Mouse (Mus musculus) monocyte, adult 2 months (primary cell): ENCODE results near the gene Srcin1.

Source experiments
- DNase-seq, 2 experiments: peaks; one replicate each; pipeline ENCODE4 v3.0.0; 2022; ENCODE audit warnings: low spot score in 2 of 2, low read depth in 1 of 2

Gene Srcin1

DNA sequence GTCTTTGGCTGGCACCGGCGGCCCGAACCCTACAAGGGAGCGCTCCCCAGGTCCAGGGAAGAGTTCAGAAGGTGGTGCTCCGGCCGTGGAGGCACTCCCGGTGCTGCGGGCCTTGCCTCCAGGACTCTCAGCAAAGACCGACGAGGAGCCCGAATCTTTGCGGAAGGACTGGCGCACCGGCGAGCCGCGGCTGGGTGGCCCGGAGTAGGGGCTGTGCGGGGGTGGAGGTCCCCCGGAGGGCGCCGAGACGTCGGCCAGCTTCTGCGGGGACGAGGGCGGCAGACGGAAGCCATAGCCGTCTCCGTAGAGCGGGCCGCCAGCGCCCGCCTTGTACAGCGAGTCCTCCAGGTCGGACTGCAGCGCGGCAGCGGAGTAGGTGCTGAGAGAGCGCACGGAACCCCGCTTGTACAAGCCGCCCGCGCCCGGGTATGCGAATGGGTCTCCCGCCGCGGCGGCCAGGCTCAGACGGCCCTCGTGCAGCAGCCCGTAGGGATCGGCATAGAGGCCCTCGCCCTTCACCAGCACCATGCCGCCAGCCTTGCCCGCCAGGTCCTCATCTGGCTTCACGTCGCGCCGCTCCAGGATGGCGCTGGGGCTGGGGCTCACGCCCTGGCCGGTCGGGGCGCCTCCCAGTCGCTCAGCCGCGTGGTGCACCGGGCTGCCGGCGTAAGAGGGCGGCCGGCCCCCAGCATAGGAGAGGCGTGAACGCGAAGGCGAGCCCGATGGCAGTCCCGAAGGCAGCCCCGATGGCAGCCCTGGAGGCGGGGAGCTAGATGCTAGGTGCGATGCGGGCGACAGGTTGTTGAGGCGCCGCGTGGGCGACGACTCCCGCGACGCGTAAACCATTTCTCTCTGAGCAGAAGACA, 41.3 kb downstream of the Srcin1 start:
- no peak for DNase-seq

DNA sequence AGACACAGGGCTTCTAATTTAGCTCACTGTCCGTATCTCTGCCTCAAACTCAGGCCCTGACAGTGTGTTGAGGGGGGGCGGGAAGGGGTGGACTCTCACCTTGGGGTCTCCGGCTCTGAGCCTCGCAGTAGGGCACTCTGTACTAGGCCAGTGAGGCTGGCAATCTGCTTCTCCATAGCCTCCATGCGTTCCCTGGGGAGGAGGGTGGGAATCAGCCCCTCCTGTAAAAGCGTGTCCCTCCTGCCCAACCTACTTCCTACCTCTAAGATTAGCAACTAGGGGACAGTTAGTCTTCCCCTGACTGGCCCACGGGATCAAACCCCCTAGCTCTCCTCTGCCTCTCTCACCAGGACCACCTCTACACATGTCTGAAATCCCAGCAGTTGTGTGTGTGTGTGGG, 42.3 kb downstream of the Srcin1 start:
- no peak for DNase-seq

DNA sequence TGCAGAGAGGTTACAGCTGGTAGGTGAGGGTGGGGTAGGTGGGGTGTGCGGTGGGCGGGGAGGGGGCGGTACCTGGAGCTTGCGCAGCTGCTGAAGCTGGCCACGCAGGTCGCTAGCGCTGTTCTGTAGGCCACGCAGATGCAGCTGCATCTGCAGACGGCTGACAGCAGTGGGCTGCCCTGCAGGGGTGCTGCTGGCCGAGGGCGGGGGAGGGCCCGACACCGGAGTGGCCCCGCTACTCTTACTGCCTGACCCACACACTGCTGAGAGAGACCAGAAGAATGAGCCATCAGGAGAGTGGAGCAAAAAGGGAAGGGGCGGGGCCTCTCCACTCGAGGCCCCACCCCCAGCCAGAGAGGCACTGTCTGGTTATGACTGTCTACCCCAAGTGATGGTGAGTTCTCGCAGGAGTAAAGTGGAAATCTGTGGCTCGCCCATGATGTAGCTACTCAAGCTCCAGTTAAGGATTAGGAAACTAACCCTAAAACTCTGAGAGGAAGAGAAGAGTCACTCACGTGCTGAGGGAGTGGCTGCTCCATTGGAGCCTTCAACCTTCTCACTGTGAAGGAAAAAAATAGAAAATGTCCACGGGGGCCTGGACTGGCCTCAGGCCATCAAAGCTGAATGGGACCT, 42.9 kb downstream of the Srcin1 start:
- peak in 1 of 2 experiments; percentile 44 for DNase-seq

DNA sequence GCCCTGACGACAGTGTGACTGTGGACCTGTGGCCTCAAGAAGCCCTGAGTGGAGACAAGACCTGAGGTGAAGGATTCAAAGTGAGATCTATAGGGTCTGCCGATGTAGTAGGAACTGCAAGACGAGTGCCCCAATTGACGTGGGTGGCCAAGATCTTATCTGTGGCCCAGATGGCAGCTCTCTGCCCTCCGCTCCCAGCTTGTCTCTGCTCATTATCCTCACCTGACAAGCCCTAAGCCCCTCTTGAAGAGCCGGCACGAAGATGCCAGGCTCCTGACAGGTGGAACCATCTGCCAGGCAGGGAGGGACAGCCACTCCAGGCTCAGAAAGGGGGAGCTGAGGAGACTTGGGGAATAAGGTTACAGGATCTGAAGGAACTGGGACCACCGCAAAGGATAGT, 43.6 kb downstream of the Srcin1 start:
- DNase-seq = no peak

DNA sequence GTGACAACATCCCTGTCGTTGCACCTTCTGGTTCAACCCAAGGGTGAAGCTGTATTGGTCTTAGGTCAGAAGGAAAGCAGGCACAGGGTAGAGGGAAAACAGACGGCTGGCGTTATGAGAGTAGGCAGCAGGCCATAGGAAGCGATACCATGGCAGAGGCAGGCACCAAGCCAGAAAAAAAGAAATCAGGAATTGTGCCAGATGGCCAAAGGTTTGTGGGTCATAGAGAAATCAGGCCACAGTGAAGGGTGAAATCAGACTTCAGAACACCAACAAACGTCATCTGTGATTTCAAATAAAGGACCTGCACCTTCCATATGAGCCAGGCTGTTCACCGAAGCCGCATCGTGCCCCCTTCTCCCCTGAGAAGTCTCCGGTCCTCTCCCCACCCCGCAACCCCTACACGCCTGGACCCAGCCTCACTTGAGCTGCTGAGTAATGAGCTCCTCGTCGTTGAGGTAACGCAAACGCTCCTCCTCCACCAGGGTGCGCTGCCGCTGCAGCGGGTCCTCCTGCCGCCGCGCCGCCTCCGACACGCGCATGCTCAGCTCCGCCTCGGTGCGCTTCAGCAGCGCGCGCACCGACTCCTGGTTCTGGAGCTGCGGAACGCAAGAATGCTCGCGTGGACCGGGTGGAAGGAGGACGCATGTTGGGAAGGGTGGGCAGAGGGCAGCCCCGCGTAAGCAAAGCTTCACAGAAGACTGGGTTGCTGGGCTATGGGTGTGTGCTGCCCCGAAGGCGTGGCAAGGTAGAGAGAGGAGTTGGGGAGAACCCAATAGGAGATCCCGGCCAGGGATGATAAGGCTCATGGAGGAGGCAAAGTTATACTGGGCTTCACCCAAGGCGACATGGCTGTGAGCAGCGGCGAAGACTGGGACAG, 44.4 kb downstream of the Srcin1 start:
- peak; percentile 53 to 77 for DNase-seq

DNA sequence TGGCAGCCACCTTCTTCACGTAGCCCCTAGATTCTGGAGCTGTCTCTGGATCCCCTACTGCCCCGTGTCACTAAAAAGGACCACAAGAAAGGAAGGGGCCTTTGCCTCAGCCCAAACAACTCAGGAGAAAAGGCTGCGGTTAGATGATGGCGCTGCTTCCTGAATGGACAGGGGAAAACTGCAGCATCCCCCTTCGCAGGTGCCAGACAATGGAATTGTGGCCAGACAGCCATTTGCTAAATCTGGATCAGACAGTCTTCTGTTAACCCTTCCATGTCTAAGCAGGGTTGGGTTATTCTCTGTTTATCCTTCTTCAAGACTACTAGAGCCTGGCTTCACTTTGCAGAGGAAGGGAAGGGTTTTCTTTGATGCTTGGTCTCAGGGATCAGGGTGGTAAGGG, 45.0 kb downstream of the Srcin1 start:
- DNase-seq = no peak

DNA sequence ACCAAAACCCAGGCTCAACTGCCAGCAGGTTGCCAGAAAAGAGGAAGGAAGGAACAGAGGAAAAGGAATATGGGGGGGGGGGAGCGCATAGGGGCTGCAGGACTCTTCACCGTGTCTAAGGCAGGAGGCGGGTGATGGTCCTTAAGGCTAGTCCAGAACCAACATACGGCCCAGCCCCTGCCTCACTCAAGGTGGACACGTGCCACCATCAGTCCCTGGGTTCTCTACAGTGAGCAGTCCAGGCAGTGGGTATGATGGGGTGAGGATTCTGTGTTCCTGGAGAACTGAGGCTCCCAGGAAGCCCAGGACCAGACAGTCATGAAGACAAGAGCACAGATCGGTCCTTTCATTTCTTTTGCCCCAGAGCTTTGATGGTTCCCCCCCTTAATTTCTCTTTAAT, 45.9 kb downstream of the Srcin1 start:
- DNase-seq = no peak

DNA sequence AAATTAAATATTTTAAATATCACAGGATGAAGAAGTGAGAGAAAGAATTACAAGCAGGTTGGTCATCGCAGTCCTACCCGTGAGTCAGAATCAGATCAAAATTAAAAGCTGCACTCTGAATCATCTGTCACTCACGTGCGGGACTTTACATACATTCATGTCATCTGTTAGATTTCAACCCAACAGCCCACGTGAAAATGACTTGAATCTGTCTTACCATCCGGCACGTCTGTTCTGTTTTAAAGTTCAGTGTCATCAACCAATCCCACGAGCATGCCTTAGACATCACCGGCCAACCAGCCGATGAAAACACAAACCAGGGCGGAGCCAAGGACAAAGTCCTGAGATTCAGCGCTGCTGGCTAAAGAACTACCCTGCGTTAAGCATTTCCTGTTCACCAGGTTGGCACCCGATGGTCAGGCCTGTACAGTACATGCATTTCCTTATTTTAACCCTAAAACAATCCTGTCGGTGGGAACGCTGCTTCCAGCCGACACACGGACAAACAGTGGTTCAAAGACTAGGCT, 47.6 kb downstream of the Srcin1 start:
- DNase-seq = no peak

DNA sequence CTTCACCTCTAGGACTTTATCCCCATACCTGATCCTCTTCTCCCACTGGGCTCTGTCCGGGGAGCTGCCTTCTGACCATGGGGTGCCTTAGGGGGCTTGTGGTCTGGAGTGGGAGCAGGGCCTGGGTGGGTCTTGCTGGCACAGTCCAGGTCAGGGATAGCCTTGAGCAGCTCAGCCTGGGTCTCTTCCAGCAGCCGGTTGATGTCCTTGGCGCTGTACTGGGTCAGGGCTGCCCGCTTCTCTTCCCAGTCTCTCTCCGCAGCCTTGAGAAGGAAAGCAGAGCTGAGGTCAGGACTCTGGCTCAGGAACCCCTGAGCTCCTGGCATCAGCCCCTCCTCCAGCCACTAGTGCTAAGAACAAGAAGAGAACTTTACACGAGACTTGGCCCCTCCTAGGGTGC, 50.7 kb downstream of the Srcin1 start:
- no peak for DNase-seq

DNA sequence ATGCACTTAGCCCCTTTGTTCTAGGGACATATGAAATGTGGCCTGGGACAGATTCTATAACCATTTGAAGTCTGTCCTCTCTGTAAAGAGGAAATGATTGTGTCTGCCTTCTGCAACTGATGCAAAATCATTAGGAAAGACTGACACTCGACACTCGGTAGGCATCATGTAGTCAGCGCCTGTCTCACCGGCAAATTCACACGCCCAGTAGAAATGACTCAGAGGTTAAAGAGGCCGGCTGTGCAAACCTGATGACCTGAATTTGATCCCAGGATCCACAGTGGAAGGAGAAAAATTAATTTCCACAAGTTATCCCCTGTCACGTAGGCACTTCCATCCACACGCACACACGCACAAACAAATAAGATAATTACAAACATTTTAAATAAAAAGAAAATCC, 51.7 kb downstream of the Srcin1 start:
- no peak for DNase-seq

DNA sequence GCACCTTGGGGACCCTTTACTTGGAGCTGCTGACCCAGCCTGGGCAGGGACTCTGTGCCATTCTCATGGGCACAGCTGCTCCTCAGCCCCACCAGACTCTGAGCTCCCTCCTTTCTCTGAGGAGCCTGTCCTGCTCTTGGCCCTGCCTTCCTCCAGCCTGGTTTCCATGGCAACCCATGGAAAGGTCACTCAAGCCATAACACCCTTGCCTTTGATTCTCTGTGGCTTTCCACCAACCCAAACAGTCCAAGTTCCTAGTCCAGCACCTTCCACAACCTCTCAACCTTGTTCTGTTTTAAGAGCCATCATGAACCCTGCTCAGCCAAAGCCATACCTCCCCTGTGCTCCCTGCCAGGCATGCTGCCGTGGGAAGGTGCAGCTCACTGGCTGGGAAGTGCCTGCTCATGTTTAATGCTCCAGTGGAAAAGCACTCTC, 52.1 kb downstream of the Srcin1 start:
- no peak for DNase-seq

DNA sequence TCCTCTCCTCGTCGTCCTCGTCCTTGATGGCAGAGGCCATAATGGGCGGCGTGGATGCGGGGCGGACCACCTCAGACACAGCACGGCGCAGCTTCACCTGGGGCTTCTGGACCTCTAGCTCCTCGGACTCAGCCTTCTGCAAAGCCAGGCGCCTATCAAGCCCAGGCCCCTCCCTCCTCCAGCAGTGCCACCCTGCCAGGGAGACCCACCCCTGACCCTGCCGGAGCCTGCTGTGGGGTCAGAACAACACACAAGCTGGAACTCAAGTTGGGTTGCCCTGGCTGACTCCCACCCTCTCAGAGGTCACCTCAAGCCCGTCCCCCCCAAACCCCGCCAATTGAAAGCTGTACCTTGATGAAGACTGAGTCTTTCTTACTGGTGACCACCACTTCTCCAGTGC, 52.9 kb downstream of the Srcin1 start:
- no peak for DNase-seq

DNA sequence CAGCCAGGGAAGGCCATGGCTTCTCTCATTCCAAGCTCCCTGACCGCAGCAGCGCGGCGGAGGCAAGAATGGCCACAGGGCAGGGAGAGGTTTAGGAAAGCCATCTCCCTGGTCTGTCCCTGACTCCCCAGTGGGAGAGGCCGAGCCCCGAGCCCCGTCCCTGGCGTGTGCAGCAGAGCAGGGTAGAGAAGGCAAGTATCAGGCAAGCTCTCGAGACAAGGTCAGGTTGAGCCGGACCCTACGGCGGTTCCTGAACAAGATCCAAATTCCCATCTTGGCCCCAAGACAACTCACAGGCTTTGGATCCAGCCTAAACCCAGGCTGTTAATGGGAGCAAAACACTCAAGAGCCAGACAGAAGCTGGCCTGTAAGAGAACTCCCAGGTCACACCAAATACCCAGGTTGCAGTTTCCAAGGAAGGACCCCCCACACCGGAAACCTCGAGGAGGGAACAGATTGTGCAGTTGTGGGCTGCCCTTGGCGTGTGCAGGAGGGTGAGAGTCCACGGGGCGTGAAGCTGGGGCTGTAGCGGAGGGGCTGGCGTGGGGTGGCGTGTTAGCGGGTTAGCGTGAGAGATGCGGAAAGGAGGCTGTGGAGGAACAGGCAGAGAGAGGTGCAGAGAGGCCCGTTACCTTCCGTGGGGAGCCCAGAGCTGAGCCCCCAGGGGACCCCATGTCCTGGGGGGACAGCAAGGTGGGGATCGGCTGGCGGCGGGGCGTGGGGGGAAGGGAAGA, 54.1 kb downstream of the Srcin1 start:
- DNase-seq = no peak

DNA sequence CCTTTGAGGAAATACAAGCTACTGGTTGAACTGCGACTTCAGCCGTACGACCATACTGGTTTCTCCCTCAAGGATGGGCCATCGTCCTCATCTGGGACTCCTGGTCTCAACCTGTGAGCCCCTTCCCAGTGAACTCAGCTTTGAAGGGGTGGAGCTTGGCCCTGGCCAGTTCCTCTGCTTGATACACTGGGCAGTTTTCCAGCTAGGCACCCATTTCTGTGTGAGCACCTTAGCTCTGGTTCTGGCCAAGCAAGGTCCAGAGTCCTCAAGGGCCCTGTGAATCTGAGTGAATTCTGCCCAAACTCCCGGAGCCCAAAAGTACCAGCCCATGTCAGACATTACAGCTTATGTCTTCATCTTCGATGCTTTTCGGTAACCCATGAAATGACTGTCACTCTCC, 55.4 kb downstream of the Srcin1 start:
- DNase-seq = no peak

DNA sequence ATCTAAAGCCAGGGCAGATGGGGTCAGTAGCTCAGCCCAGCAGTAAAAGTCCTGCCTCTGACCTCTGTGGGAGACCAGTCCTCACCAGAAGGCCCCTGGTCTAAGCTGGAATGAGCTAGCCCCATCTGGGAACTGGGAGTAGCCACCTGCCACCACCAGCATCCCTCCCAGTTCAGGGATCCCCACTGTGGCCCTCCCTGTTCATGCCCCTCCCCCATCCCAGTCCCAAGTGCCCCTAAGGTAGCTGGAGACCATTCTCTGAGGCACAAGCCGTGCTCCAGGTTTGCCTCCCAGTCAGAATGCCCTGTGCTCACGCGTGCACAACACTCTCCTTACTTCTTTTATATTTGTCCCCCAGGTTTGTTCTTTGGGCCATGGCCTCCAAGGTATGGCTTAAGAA, 62.9 kb downstream of the Srcin1 start:
- no peak for DNase-seq

DNA sequence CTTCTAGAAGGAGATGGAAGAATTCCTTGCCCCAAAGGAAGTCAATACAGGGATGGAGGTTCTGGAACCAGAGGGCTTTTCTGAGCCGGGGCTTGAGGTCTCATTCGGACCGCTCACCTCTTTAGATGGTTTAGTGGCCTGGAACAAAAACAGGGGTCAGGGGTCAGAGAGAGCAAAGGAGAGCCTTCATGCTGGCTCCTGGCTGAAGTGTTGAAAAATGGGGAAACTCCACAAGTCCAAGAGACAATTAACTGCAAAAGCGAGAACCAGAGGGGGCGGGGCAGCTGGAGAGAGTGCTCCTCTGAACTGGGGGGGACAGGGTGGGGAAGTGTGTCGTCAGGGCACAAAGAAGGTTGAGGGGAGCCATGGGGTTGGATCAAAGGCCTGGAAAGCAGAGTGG, 63.5 kb downstream of the Srcin1 start:
- DNase-seq = no peak

DNA sequence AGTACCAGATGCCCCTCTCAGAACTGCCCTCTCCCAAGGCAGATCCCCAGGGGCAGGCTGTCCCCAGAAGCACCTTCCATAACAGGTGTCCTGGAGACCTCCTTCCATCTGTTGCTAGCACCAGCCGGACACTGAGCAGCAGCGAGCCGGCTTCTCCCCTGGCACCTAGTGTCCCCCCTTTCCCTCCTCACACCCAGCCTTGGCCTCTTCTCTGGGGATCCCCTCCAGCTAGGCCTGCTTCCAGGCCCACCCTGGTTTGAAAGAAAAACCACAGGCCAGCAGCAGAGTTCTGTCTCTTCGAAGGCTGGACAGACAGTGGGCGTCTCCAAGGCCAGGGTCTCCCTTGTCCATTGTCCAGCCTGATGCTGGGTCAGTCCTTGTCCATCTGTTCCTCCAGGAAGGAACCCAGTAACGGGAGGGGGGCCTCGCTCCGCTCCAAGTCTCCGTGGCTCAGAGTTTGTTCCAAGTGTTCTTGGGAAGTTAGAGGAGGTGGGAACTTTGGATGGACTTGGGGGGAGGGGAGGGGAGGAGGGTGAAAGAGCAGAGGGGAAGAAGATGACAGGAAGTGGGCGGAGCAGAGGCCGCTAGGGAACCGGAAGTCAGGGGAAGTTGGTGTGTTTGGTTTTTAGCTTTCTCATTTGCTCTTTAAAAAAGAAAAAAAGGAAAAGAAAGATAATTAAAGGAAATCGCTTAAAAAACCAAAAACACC, 64.2 kb downstream of the Srcin1 start:
- DNase-seq = no peak

DNA sequence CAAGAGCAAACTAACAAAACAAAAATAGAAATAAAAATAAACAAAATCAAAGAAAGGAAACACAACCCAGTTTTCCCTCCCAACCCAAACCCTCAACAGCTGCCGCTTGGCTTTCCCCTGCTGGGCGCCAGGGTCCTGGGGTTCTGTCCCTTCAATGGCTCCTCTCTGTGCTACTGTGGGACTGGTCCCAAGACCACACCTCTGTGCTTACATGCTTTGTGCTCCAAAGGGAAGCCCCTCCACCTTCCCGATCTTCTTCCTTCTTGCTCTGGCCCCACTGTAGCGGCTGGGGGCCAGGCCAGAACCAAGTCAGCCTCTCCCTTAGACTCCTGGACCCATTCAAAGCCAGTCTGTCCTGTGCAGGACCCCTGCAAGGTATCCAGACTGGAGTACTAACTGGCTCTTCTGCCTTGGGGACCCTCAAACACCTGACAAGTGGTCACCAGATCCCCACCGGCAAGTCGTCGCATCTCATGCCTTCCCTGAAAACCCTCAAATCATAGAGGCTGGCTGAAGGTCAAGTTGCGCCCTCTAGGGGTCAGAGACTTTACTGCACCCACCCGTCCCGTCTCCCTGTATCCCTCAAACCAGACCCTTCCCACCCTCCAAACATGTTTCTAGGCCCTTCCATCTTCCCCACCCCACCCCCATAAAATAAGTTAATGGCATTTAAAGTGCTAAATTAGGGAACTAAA, 64.9 kb downstream of the Srcin1 start:
- DNase-seq = peak in 1 of 2 experiments; percentile 51

DNA sequence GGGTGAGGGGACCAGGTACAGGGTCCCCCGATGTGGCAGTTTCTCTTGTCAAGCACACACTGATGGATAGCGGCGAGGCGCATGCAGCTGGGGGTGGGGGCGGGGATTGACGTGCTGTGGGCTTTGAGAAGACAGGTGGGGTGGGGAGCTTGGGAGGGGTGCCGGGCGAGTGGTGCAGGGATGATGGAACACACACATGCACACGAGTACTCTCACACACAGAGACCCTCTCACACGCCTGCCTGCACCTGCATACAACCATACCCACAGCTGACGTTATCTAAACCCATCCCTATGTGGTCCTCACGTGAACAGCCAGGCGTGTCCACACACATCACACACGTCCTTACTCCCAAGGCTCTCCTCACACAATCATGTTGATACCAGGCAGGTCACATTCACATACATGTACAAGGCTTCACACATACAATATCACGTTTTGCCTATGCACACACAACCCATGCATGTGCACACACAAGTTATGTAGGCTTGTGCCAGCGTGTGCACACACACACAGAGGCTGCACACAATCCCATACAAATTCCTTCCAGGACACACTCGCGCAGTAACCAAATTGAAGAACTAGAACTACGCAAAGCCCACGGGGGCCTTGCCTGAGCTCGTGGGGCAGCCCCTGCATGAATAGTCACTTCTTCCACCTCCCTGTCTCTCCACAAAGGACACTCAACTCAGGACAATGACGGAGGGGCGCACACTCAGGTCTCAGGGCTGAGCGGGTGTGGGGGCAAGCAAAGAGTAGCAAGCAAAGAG, 66.1 kb downstream of the Srcin1 start:
- no peak for DNase-seq
